ENCODE assay signal across 7 mouse cellular contexts in genomic region chr11:72215410-72215797, GRCm38 (mm10). TPM values are rescaled to one million over a fixed set of nuclear protein-coding genes. Genes with fewer than 3 reads are reported as not detected.
A peak's percentile ranks its signal among the peaks of the same experiment; 100 is the strongest.
DNase-seq lines count a peak whose midpoint lies in the region; ATAC-seq and TF ChIP-seq lines count a peak whose summit lies in the region.

Med31 (minus strand) TSS chr11:72215592.

- H3K4me3 ChIP-seq in cortical plate, adult 2 months (ENCODE audit: insufficient read depth, low read length) = peak within 1 kb of the TSS; percentile 77
- peak within 1 kb of the TSS; percentile 62 for H3K4me3 ChIP-seq in intestine, embryonic 16.5 days (ENCODE audit: low read length)
- peak within 1 kb of the TSS; percentile 90 for H3K4me3 ChIP-seq in midbrain, embryonic 10.5 days

- peak within 1 kb of the TSS; percentile 98 for H3K4me2 ChIP-seq in intestine, embryonic 16.5 days (ENCODE audit: low read depth, low read length)

- peaks cover 7% of the 10 kb centered on the region; the same call in 1 of the 2 replicates for H3K36me3 ChIP-seq in intestine, embryonic 16.5 days (ENCODE audit: control insufficient read depth, insufficient read depth, low read length)
- peaks cover 30% of the 10 kb centered on the region for H3K36me3 ChIP-seq in midbrain, embryonic 10.5 days

- no peaks in the 10 kb centered on the region for H3K9me3 ChIP-seq in intestine, embryonic 16.5 days (ENCODE audit: control insufficient read depth, low read length)
- no peaks in the 10 kb centered on the region for H3K9me3 ChIP-seq in midbrain, embryonic 10.5 days (replicated peaks)

- intact Hi-C loops in left cerebral cortex, postnatal 4 days (cut with DNase I) = no loop called here

- H3K9ac ChIP-seq in intestine, embryonic 16.5 days (ENCODE audit: low read depth, low read length) = peak within 1 kb of the TSS; percentile 84

- peaks cover 3% of the 10 kb centered on the region; the same call in 1 of the 2 replicates for H3K4me1 ChIP-seq in cortical plate, adult 2 months (ENCODE audit: control insufficient read depth, insufficient read depth, low read length)
- no peaks in the 10 kb centered on the region for H3K4me1 ChIP-seq in intestine, embryonic 16.5 days (ENCODE audit: control insufficient read depth, insufficient read depth, low read length)
- peaks cover 29% of the 10 kb centered on the region for H3K4me1 ChIP-seq in midbrain, embryonic 10.5 days

- peak; percentile 90 for DNase-seq in adrenal gland, adult 2 months
- peak in 1 of 2 experiments; percentile 70 for DNase-seq in gastrocnemius, postnatal 4 days (ENCODE audit: low spot score in 2 of 2)
- DNase-seq in left cerebral cortex, postnatal 4 days = peak; percentile 86
- peak; percentile 50 for DNase-seq in midbrain, embryonic 10.5 days (ENCODE audit: low spot score)
- peak; percentile 76 for DNase-seq in right cerebral cortex, postnatal 4 days

- peak within 1 kb of the TSS; percentile 63 for H3K27ac ChIP-seq in cortical plate, adult 2 months (ENCODE audit: insufficient read depth, low read length)
- H3K27ac ChIP-seq in intestine, embryonic 16.5 days (ENCODE audit: low read length) = peak within 1 kb of the TSS; percentile 74
- peak within 1 kb of the TSS; percentile 90 for H3K27ac ChIP-seq in midbrain, embryonic 10.5 days (replicated peaks)

- H3K27me3 ChIP-seq in intestine, embryonic 16.5 days (replicated peaks; ENCODE audit: control insufficient read depth, insufficient read depth, low read length) = no peaks in the 10 kb centered on the region
- no peaks in the 10 kb centered on the region for H3K27me3 ChIP-seq in midbrain, embryonic 10.5 days (ENCODE audit: low read depth, poor library complexity, severe bottlenecking)

- ATAC-seq in intestine, embryonic 16.5 days = peak; percentile 90

- TF ChIP-seq POLR2A in cortical plate, adult 2 months (IDR thresholded peaks at IDR 0.05; ENCODE audit: extremely low read depth, insufficient read depth, low read length) = peak; percentile 42; the same call in 1 of the 2 replicates

- TF ChIP-seq CTCF in cortical plate, adult 2 months (IDR thresholded peaks at IDR 0.05; ENCODE audit: extremely low read depth, insufficient read depth, low read length) = no peak

- WGBS in intestine, embryonic 16.5 days = 1% methylated on average over 29 of the region's 29 CpGs
- WGBS in midbrain, embryonic 10.5 days = 5% methylated on average over 29 of the region's 29 CpGs

RNA-seq across cellular contexts. Expression of gene Med31, which starts in this region (rescaled TPM):
- 10 to 100 TPM in 1 of 2 experiments, 1 to 10 TPM in 1; 9.4 to 11.6 TPM for total RNA-seq in adrenal gland, adult 2 months (2021)
- 3.6 and 4.4 TPM in 2 replicates for polyA plus RNA-seq in adrenal gland, adult 2 months (2012; rRNA removed)
- polyA plus RNA-seq in cortical plate, adult 2 months (2012; rRNA removed) = 24.2 and 25.8 TPM in 2 replicates
- total RNA-seq in gastrocnemius, postnatal 4 days (2021) = 10 to 100 TPM; 10.8 to 12.0 TPM
- 27.6 and 30.4 TPM in 2 replicates for polyA plus RNA-seq in intestine, embryonic 16.5 days (2015; fragmentation: Nextera tagmentation; extraction: Ambion mirVana)
- 10 to 100 TPM; 13.8 to 14.6 TPM for total RNA-seq in left cerebral cortex, postnatal 4 days (2021)
- polyA plus RNA-seq in midbrain, embryonic 10.5 days (2016; fragmentation: Nextera tagmentation; extraction: Ambion mirVana) = 52.4 and 52.7 TPM in 2 replicates
